Mouse (Mus musculus) bone marrow, adult 2 months (tissue): Measurements from ENCODE around the gene Pltp. TPM values are rescaled to one million over a fixed set of nuclear protein-coding genes. Genes with fewer than 3 reads are reported as not detected.
"Not testable (repeated sequence)": the region's sequence is repeated elsewhere in the genome, so short reads cannot be mapped to it uniquely, and the experiment has no call there.

ENCODE experiments used
- H3K27ac ChIP-seq: fragments of 200-500 bp; 2 replicates; pipeline ENCODE4 v1.5.1; 2012; ENCODE audit warnings: low read depth, mild to moderate bottlenecking, control low read depth, inconsistent platforms, low read length; ENCODE audit not compliant: control insufficient read depth, poor library complexity, insufficient read depth
- H3K4me1 ChIP-seq: fragments of 200-500 bp; 2 replicates; pipeline ENCODE4 v1.6.1; 2011; ENCODE audit warnings: low read length; ENCODE audit not compliant: control insufficient read depth, insufficient read depth
- H3K4me3 ChIP-seq: fragments of 200-500 bp; replicated peaks from 2 replicates; pipeline ENCODE3; 2011; ENCODE audit warnings: mild to moderate bottlenecking, low read depth, low read length, control low read depth; ENCODE audit not compliant: control insufficient read depth
- CTCF ChIP-seq: fragments of 200-500 bp; IDR thresholded peaks from 2 replicates; pipeline ENCODE4 v1.5.1; 2011; ENCODE audit warnings: low read length, control low read depth; ENCODE audit not compliant: control insufficient read depth, insufficient read depth
- POLR2A ChIP-seq: fragments of 200-500 bp; IDR thresholded peaks from 2 replicates; pipeline ENCODE4 v1.6.1; 2011; ENCODE audit warnings: low read depth, mild to moderate bottlenecking, control low read depth, low read length, borderline replicate concordance; ENCODE audit not compliant: control insufficient read depth
- WGBS: fragments of 180-500 bp; shearing (Covaris S2); methylation state at CpG from one replicate; pipeline ENCODE4 v1.1.7; 2018; 5-methylcytosine and 5-hydroxymethylcytosine counted together
- polyA plus RNA-seq: library from polyadenylated mRNA; stranded (reverse); fragments of >200 nt; gene quantifications from 2 replicates; pipeline ENCODE4 v1.2.4, GENCODE M21; 2011; ENCODE audit warnings: low replicate concordance; ENCODE audit not compliant: missing spikeins, insufficient read depth, insufficient read length

The Pltp gene
- polyA plus RNA-seq, 1 experiment: 6.5 TPM

DNA sequence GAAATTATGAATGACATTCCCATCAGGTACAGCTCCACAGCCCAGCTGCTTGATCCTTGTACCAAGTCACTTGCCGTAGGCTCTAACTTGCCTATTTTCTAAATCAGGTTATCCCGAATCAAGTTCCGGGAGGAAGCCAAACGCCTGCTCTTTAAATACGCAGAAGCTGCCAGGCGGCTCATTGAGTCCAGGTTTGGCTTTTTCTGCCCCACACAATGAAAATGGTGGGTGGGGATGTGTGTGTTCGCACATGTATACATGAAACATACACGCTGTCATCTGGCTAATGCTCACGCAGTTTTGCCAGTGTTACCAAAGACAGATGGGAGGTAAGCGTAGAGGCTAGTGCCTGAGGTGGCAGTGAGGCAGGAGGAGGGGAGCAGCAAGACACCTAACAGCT lies 29.1 kb upstream of the Pltp start:
- H3K4me3 ChIP-seq: no peak overlapping the region
- no peaks in the 10 kb centered on the region for H3K4me1 ChIP-seq
- 95% methylated on average over 10 of the region's 10 CpGs for WGBS
- no peak overlapping the region for H3K27ac ChIP-seq
- TF ChIP-seq CTCF: no peak
- TF ChIP-seq POLR2A: no peak

DNA sequence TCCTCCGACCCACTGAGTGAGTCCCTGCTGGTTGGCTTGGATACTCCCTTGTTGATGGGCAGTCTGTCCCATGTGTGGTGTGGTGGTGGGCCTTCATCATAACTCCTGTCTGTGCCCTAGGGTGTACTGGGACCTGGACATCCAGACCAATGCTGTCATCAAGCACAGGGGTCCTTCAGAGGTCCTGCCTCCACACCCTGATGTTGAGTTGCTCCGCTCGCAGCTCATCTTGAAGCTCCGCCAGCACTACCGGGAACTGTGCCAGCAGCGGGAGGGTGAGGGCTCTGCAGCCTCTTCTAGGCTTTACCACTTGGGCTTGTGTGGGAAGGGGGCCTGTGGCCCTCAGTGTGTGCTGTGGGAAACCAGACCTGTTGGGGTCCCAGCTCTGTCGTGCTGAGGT lies 28.3 kb upstream of the Pltp start:
- TF ChIP-seq CTCF (no peak), POLR2A (no peak)
- no peak overlapping the region for H3K4me3 ChIP-seq
- WGBS: 72% methylated on average over 7 of the region's 7 CpGs
- no peak overlapping the region for H3K27ac ChIP-seq
- H3K4me1 ChIP-seq: no peaks in the 10 kb centered on the region

DNA sequence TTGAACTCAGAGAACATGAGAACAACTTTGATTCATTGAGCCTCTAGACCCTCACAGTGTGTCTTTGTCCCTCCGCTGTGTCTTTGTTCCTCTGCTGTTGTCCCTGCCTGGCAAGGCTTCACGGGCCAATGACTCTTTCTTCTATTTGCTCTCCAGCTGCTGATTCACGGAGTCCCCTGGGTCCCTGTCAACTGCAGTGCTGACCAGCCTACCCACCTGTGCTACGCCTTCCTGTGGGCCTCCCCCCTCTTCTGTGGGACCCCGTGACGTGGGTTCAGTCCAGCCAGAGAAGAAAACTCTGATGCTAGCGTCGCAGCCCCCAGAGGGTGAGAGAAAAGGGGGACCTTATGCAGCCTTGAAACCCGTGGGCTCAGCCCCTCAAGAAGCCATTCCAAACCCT lies 25.1 kb upstream of the Pltp start:
- no peak overlapping the region for H3K27ac ChIP-seq
- TF ChIP-seq POLR2A (no peak), CTCF (no peak)
- H3K4me1 ChIP-seq: peaks cover 2% of the 10 kb centered on the region; the same call in 1 of the 2 replicates
- H3K4me3 ChIP-seq: no peak overlapping the region
- WGBS: 82% methylated on average over 9 of the region's 9 CpGs

DNA sequence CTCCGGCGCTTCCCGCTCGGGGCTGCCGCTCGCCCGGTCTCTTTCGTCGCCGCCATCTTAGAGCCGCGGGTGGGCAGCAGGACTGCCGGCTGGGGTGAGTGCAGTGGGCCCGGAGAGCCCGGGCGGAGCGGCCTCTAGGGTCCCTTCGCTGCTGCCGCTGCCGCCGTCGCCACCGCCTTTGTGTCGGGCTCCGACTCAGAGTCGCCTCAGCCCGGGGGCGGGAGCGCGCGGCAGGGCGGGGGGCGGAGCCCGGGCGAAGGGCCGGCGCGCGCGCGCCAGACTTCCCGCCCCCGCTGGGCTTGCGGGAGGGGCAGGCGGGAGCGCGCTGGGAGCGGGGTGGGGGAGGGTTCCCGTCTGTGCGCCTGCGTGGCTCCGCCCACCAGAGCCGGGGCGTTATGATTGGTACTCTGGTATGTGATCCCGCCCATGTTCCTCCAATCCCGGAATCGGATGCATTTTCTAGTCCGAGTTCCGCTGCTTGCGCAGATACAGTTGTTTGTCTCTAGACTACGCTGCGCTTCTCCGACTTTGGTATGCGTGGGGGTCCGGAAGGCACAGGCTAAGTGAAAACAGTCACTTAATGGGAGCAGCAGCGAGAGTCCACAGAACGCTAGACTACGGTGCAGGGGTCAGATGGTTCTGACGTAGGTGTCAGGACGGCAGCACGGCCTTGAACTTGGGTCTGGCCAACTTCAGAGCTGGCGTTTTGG lies 22.2 kb upstream of the Pltp start:
- peak overlapping the region; percentile 91 for H3K4me3 ChIP-seq
- H3K27ac ChIP-seq: peak overlapping the region; percentile 100
- H3K4me1 ChIP-seq: peaks cover 2% of the 10 kb centered on the region; the same call in 1 of the 2 replicates
- TF ChIP-seq CTCF (0 out of 2 replicates have a peak, but pooled peaks have one; percentile 1), POLR2A (peak; percentile 33; the same call in 1 of the 2 replicates)
- under 1% methylated on average over 71 of the region's 72 CpGs for WGBS

DNA sequence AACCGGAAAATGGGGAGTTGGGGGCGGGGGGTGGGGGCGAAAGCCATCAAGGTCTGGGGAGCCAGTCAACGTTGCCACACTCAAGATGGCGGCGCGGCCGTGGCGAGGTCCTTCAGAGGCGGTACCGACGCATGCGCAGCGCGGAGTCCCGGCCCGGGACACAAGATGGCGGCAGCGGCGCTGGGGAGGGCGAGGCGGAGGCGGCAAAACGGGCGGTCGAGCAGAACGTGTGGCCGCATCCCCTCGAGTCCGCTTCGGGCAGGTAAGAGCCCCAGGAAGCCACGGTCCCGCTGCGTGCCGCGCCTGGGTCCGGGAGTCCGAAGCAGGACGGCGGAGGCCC lies 21.7 kb upstream of the Pltp start, which contains the start of gene Pcif1:
TSS of gene Pcif1 (plus strand) at position 77 of the 340 bp plus-strand sequence.
- under 1% methylated on average over 40 of the region's 40 CpGs for WGBS
- H3K4me1 ChIP-seq: peaks cover 2% of the 10 kb centered on the region; the same call in 1 of the 2 replicates
- peak within 1 kb of the TSS; percentile 91 for H3K4me3 ChIP-seq
- H3K27ac ChIP-seq: peak within 1 kb of the TSS; percentile 100
- peak; percentile 98 for TF ChIP-seq POLR2A
- no peak for TF ChIP-seq CTCF

DNA sequence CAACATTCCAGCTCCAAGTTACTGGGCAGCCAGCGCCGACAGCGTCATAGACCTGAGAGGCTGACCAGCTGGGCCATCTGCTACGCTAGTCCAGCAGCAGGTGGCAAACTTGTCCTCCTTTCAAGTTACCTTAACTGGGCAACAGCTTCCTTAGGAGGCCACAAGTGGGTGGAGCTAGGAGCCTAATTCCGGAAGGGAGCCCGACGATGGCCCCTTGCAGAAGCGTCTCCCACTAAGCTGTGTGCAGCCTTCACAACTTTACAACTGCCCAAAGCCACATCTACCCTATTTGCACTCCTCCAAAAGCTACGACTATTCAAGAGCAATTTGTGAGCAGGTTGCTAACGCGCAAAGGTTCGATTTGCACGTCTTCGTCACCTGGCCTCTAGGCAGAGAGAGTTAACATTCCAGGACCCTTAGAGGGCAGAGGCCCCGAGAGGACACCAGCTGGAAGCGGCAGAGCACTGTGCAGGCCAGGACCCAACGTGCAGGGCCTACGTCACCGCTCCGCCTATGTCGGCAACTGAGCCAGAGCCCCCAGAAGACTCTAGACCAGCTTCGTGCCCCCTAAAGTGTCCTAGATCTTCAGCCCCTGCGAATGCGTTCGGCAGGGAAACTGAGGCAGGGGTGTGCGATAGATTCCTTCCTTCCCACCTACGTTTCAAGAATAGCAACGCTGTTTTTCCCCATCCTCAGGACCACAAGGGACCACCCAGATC lies 21.2 kb upstream of the Pltp start:
- TF ChIP-seq CTCF (peak; percentile 50; the same call in 1 of the 2 replicates), POLR2A (peak; percentile 49; the same call in 1 of the 2 replicates)
- WGBS: 1% methylated on average over 28 of the region's 28 CpGs
- H3K4me3 ChIP-seq: peak overlapping the region; percentile 91
- H3K4me1 ChIP-seq: peaks cover 2% of the 10 kb centered on the region; the same call in 1 of the 2 replicates
- H3K27ac ChIP-seq: peak overlapping the region; percentile 100

DNA sequence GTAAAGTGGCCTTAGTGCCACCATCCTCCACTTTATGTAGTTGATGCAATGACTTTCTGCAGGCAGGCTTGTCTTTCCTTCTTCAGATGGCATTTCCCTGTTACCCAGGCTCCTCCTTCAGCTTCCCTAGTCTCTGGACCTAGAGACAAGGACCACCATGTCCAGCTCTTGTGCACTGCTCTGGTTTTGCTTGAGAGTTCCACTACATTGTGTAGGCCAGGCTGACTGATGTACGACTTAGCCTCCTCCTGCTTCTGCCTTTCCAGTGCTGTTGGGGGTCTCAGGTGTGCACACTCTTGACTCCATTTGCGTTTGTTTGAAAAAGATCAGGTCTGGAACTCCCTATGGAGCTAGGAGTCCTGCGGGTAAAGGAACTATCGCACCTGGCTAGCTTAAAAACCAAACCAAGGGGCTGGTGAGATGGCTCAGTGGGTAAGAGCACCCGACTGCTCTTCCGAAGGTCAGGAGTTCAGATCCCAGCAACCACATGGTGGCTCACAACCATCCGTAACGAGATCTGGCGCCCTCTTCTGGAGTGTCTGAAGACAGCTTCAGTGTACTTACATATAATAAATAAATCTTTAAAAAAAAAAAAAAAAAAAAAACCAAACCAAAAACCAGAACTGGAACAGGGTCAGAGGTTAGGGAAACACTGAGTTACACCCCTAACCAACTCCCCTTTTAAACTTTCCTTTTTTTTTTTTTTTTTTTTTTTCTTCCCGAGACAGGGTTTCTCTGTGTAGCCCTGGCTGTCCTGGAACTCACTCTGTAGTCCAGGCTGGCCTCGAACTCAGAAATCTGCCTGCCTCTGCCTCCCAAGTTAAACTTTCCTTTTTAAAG lies 20.1 kb upstream of the Pltp start:
- H3K4me3 ChIP-seq, H3K4me1 ChIP-seq, H3K27ac ChIP-seq: not testable (repeated sequence)
- WGBS: 70% methylated on average over 11 of the region's 11 CpGs

DNA sequence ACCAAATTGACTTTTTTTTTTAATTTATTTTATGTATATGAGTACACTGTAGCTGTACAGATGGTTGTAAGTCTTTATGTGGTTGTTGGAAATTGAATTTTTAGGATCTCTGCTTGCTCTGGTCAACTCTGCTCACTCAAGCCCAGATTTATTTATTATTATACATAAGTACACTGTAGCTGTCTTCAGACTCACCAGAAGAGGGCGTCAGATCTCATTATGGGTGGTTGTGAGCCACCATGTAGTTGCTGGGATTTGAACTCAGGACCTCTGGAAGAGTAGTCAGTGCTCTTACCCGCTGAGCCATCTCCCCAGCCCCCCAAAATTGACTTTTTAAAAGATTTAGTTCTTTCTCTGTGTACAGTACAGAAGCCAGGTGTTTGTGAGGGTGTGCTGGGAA lies 18.1 kb upstream of the Pltp start:
- 65% methylated on average over 2 of the region's 2 CpGs for WGBS
- not testable (repeated sequence) for H3K27ac ChIP-seq, H3K4me1 ChIP-seq, H3K4me3 ChIP-seq
